Mouse (Mus musculus) forebrain, embryonic 10.5 days (tissue): ENCODE results near the gene Clspn. TPM values are rescaled to one million over a fixed set of nuclear protein-coding genes. Genes with fewer than 3 reads are reported as not detected.

Source experiments
- DNase-seq: peaks from one replicate; pipeline ENCODE4 v3.0.0-alpha.2; 2017; ENCODE audit warnings: low spot score; ENCODE audit errors: extremely low spot score
- H3K27ac ChIP-seq: fragments of 300-500 bp; sonication (generic); 2 replicates; pipeline ENCODE4 v1.5.1; 2016; ENCODE audit warnings: mild to moderate bottlenecking
- H3K27me3 ChIP-seq: fragments of 300-500 bp; sonication (generic); 2 replicates; pipeline ENCODE4 v1.6.1; 2016; ENCODE audit warnings: mild to moderate bottlenecking; ENCODE audit not compliant: poor library complexity, severe bottlenecking
- H3K36me3 ChIP-seq: fragments of 300-500 bp; sonication (generic); replicated peaks from 2 replicates; pipeline ENCODE4 v1.6.1; 2016; ENCODE audit warnings: mild to moderate bottlenecking, moderate library complexity
- H3K4me1 ChIP-seq: fragments of 300-500 bp; sonication (generic); 2 replicates; pipeline ENCODE4 v1.6.1; 2016
- H3K4me3 ChIP-seq: fragments of 300-500 bp; sonication (generic); 2 replicates; pipeline ENCODE4 v1.5.1; 2016; ENCODE audit warnings: mild to moderate bottlenecking, moderate library complexity
- H3K9me3 ChIP-seq: fragments of 300-500 bp; sonication (generic); 2 replicates; pipeline ENCODE4 v1.6.1; 2016; ENCODE audit warnings: mild to moderate bottlenecking, moderate library complexity
- WGBS: fragments of 180-500 bp; shearing (Covaris S2); methylation state at CpG from one replicate; pipeline ENCODE4 v1.1.7; 2016; 5-methylcytosine and 5-hydroxymethylcytosine counted together
- polyA plus RNA-seq: library from polyadenylated mRNA; unstranded; fragments of >200 nt; fragmentation: Nextera tagmentation; extraction: Ambion mirVana; gene quantifications from 2 replicates; pipeline ENCODE4 v1.2.1, GENCODE M21; 2016

The Clspn gene
- polyA plus RNA-seq, 1 experiment from 2014 or later = 65.9 TPM

DNA sequence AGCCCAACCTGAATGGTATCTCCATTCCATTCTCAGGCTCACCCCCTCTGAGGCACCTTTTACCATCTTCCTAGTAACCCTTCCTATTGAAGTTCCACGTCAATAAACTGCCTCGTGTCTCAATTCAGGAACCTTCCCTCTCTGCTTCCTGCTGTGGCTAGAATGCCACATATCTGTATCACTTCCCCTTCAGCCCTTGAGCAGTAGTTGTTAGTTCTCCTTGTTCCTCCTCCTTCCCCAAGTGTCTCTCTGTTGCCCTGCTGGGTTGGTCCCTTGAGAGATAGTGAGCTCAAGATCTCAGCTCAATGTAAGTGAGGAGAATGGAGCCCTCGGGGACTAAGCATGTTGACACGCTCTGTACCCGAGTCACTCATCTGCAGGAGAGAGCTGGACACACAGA, 19.9 kb upstream of the Clspn start:
- 78% methylated on average over 5 of the region's 5 CpGs for WGBS
- Histone ChIP-seq H3K27me3 (peaks cover 26% of the 10 kb centered on the region), H3K27ac (no peak overlapping the region), H3K36me3 (no peaks in the 10 kb centered on the region), H3K9me3 (no peaks in the 10 kb centered on the region), H3K4me3 (no peak overlapping the region), H3K4me1 (peaks cover 16% of the 10 kb centered on the region)
- DNase-seq = no peak

DNA sequence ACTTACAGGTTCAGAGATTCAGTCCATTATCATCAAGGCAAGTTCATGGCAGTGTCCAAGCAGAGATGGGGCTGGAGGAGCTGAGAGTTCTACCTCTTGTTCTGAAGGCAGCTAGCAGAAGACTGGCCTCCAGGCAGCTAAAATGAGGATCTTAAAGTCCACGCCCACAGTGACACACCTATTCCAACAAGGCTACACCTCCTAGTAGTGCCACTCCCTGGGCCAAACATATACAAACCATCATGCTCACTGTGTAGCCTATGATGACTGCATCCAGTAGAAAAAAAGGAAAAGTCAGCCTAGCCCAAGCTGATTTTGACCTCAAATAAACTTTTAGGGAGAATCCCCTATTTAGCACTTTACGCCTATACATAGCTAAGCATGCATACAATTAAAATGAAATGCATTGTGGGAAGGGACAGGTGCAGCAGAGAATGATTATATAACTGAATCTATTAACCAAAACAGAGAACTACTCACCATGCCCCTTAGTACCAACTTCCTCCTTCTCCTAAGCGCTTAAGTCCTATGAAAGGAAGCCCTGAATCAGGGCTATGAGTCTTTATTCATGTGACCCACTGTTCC, 16.2 kb upstream of the Clspn start:
- Histone ChIP-seq H3K27me3 (no peaks in the 10 kb centered on the region), H3K36me3 (no peaks in the 10 kb centered on the region), H3K4me1 (peaks cover 2% of the 10 kb centered on the region; the same call in 1 of the 2 replicates), H3K27ac (no peak overlapping the region), H3K4me3 (no peak overlapping the region), H3K9me3 (no peaks in the 10 kb centered on the region)
- WGBS = 84% methylated on average over 3 of the region's 3 CpGs
- DNase-seq = no peak

DNA sequence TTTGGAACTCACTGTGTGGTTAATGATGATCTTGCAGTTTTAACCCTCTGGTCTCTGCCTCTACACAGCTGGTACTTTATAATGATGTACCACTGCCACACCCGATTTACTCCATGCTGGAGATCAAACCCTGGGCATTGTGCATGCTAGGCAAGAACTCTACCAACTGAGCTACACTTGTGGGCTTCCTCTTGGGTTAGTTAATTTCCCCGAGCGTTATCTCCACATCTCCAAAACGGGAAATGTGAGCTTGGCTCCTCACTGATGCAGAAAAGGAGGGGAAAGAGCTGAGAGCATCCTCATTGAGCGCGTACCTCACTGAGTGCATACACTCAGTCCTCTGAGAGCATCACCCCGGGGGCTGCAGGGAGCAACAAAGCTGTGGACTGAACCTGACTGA, 13.9 kb upstream of the Clspn start:
- H3K4me3 ChIP-seq = no peak overlapping the region
- no peaks in the 10 kb centered on the region for H3K36me3 ChIP-seq
- H3K27ac ChIP-seq = no peak overlapping the region
- H3K9me3 ChIP-seq = no peaks in the 10 kb centered on the region
- peaks cover 2% of the 10 kb centered on the region; the same call in 1 of the 2 replicates for H3K4me1 ChIP-seq
- H3K27me3 ChIP-seq = no peaks in the 10 kb centered on the region
- 78% methylated on average over 7 of the region's 7 CpGs for WGBS
- DNase-seq = no peak

DNA sequence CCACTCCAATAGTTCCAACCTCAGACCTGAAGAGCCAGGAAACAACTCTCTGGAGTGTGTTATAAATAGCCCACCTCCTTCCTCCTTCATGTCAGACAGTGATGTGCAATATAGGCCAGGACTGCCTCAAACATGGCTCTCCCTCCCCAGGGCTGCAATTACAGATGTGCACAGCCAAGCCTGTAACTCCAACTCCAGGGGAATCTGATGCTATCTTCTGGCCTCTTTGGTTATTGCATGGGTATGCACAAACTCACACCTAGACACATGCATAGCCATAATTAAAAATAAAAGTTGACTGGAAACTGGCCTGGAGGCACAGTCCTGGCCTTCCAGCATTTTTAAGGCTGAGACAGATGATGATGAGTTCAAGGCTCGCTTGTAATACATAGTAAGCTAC, 11.7 kb upstream of the Clspn start:
- Histone ChIP-seq H3K27me3 (no peaks in the 10 kb centered on the region), H3K9me3 (no peaks in the 10 kb centered on the region; the same call in 1 of the 2 replicates), H3K27ac (no peak overlapping the region), H3K4me1 (peaks cover 2% of the 10 kb centered on the region; the same call in 1 of the 2 replicates), H3K4me3 (no peak overlapping the region), H3K36me3 (no peaks in the 10 kb centered on the region)
- 68% methylated on average over 1 of the region's 1 CpGs for WGBS
- no peak for DNase-seq

DNA sequence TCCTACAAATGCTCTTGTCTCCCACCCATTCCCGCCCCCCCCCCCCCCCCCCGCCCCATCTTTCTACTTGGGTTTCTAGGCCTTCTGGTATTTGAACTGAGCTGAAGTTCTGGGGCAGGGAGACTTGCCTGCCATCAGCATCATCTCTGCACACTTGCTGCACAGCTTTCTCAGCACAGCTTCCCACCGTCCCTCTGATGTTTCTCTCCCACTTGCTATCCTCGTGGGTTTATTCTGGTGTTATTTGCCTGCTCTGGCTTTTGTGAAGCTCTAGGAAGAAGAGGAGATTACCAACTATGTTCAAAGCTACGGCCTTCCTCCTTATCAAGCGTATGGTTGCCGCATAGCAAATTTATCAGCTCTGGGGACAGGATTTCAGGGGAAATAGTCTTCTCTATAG, 11.0 kb upstream of the Clspn start:
- Histone ChIP-seq H3K9me3 (no peaks in the 10 kb centered on the region; the same call in 1 of the 2 replicates), H3K27ac (no peak overlapping the region), H3K27me3 (no peaks in the 10 kb centered on the region), H3K36me3 (no peaks in the 10 kb centered on the region), H3K4me3 (no peak overlapping the region), H3K4me1 (peaks cover 2% of the 10 kb centered on the region; the same call in 1 of the 2 replicates)
- WGBS = 71% methylated on average over 7 of the region's 7 CpGs
- no peak for DNase-seq

DNA sequence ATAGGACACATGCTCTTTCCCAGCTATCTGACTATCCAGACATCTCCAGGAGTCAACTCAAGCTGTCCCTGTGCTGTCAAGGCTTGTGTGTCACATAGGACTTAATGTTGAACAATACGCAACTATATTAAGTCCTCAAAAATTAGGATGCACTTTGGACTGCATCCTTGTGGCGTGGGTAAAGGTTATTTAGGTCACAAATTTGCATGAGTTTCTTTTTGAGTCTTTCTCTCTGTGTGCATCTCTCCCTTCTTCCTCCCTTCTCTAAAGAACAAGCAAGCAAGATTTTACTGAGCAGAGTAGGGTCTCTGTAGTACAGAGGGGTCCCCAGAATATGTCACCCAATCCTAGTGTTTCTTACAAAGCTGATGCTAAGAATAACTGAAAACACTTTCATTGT, 10.6 kb upstream of the Clspn start:
- Histone ChIP-seq H3K27me3 (no peaks in the 10 kb centered on the region), H3K36me3 (no peaks in the 10 kb centered on the region), H3K4me1 (peaks cover 2% of the 10 kb centered on the region; the same call in 1 of the 2 replicates), H3K27ac (no peak overlapping the region), H3K4me3 (no peak overlapping the region), H3K9me3 (no peaks in the 10 kb centered on the region; the same call in 1 of the 2 replicates)
- no peak for DNase-seq
- WGBS = 83% methylated on average over 2 of the region's 2 CpGs

DNA sequence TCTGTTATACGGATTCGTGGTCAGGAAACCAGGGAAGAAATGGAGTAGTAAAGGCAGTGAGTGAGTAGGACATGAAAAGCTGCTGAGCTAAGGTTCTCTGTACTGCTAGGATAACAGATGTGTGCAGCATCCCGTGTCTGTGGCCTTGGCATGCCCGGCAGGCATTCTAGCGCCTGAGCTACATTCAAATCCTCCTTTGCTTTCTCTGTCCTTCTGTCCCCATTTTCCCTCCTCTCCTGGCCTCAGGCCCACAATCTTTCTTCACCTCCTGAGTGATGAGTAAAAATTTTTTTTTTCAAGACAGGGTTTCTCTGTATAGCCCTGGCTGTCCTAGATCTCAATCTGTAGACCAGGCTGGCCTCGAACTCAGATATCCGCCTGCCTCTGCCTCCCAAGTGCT, 4.6 kb upstream of the Clspn start:
- Histone ChIP-seq H3K36me3 (no peaks in the 10 kb centered on the region), H3K27me3 (no peaks in the 10 kb centered on the region), H3K9me3 (no peaks in the 10 kb centered on the region; the same call in 1 of the 2 replicates), H3K4me3 (no peak overlapping the region), H3K27ac (no peak overlapping the region), H3K4me1 (peaks cover 9% of the 10 kb centered on the region)
- DNase-seq = no peak
- WGBS = 85% methylated on average over 7 of the region's 7 CpGs

DNA sequence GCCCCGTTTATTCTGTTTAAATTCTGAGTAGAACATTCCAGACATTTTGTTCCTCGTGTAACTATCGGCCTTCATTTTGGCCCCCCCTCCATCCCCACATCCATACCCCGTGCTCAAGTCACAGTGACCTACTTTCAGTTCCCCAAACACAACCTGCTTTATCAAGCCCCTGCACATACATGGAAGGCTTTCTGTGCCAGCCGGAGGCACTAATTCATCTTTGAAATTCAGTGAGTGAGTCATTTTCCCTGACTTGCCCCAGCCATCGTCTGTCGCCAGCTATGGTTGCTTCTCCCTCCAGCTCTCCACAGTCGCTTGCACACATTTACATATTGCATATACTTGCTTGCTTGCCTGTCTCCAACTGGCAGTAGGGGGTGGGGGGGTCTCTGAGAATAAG, 3.6 kb upstream of the Clspn start:
- Histone ChIP-seq H3K27me3 (no peaks in the 10 kb centered on the region), H3K4me1 (peaks cover 14% of the 10 kb centered on the region), H3K27ac (no peak overlapping the region), H3K9me3 (no peaks in the 10 kb centered on the region; the same call in 1 of the 2 replicates), H3K36me3 (no peaks in the 10 kb centered on the region), H3K4me3 (no peak overlapping the region)
- no peak for DNase-seq
- 80% methylated on average over 8 of the region's 8 CpGs for WGBS

DNA sequence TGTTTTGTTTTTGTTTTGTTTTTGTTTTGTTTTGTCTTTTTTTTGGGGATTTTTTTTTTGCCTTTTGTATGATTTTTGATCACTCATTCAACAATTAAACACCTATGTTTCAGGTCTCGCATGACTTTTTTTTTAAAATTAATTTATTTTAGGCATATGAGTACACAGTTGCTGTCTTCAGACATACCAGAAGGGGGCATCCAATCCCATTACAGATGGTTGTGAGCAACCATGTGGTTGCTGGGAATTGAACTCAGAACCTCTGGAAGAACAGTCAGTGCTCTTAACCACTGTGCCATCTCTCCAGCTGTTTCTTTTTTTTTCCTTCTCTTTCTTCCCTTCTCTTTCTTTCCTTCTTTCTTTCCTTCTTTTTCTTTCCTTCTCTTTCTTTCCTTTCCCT, 3.0 kb upstream of the Clspn start:
- no peaks in the 10 kb centered on the region for H3K27me3 ChIP-seq
- H3K4me1 ChIP-seq = peaks cover 18% of the 10 kb centered on the region
- no peak overlapping the region for H3K27ac ChIP-seq
- H3K36me3 ChIP-seq = peaks cover 4% of the 10 kb centered on the region
- 92% methylated on average over 1 of the region's 1 CpGs for WGBS
- no peak overlapping the region for H3K4me3 ChIP-seq
- H3K9me3 ChIP-seq = no peaks in the 10 kb centered on the region; the same call in 1 of the 2 replicates
- DNase-seq = no peak

DNA sequence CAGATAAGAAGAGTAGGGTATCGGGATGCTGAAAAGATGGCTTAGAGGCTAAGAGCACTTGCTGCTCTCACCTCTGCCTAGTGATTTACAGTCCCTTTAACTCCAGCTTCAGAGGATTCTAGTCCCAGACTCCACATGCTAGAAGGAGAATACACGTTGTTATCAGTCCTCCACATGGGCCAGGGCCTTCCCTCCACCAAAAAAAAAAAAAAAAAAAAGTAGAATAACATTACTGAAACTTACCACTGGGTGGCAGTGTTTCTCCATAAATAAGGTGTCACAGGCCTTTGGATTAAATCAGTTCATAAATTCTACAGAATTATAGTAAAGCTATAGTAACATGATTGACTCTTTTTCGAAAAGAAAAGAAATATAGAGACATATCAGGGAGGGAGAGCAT, 2.3 kb upstream of the Clspn start:
- DNase-seq = no peak
- Histone ChIP-seq H3K9me3 (no peaks in the 10 kb centered on the region; the same call in 1 of the 2 replicates), H3K4me3 (no peak overlapping the region), H3K27me3 (no peaks in the 10 kb centered on the region), H3K36me3 (peaks cover 11% of the 10 kb centered on the region), H3K27ac (no peak overlapping the region), H3K4me1 (peaks cover 18% of the 10 kb centered on the region)
- WGBS = 30% methylated on average over 3 of the region's 3 CpGs

DNA sequence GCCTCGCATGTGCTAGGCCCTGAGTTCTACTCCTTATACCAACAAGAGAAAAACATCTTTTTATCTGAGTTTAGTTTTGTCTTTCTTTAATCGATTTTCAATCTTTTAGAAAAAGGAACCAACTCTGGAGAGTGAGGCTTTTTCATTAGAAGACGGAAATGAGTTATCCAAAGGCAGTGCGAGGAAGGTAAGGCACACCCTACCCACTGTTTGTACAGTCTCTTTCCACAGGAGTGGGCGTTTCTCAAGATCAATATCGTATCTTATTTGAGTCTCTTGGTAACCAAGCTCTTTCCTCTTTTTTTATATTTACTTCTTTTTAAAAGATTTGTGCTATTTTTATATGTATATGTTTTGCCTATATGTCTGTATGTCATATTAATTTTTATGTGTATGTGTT, 7.1 kb downstream of the Clspn start:
- H3K36me3 ChIP-seq = peaks cover 99% of the 10 kb centered on the region
- H3K9me3 ChIP-seq = no peaks in the 10 kb centered on the region
- no peaks in the 10 kb centered on the region for H3K4me1 ChIP-seq
- no peak for DNase-seq
- no peaks in the 10 kb centered on the region for H3K27me3 ChIP-seq
- H3K4me3 ChIP-seq = no peak overlapping the region
- H3K27ac ChIP-seq = no peak overlapping the region
- 94% methylated on average over 6 of the region's 6 CpGs for WGBS

DNA sequence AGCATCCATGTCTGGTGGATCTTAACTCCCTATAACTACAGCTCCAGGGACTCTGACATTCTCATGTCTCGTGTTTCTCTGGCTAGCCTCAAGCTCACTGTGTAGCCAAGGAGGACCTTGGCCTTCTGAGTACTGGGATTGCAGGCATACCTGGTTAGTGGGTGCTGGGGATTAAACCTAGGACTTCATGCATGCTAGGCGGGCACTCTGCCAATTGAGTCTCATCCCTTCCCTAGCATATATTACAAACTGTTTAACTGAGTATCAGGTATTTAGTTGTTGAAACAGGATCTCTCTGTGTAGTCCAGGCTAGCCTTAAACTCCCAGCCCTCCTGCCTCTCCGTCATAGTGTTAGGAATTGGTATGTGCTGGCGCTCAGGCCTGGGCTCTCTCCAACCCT, 10.5 kb downstream of the Clspn start:
- H3K4me1 ChIP-seq = no peaks in the 10 kb centered on the region
- 92% methylated on average over 4 of the region's 4 CpGs for WGBS
- H3K36me3 ChIP-seq = peaks cover 100% of the 10 kb centered on the region
- DNase-seq = no peak
- H3K27ac ChIP-seq = no peak overlapping the region
- H3K27me3 ChIP-seq = no peaks in the 10 kb centered on the region
- H3K4me3 ChIP-seq = no peak overlapping the region
- no peaks in the 10 kb centered on the region for H3K9me3 ChIP-seq

DNA sequence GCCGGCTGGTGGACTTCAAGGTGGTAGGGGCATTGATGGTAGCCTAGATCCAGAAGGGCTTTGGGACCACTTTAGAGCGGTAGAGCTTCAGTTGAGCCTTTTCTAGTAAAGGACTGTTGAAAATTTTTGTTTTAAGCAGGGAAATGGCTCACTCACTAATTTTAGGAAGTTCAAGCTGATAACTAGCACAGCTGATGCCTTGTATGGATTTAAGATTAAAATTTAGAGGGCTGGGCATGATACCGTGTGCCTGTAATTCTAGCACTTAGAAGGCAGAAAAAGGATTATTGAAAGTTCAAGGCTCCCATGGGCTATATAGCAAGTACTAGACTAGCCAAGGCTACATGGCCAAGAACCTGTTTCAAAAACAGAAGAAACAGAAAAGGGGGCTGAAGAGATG, 13.0 kb downstream of the Clspn start:
- Histone ChIP-seq H3K36me3 (peaks cover 100% of the 10 kb centered on the region), H3K27me3 (no peaks in the 10 kb centered on the region), H3K27ac (no peak overlapping the region), H3K4me1 (no peaks in the 10 kb centered on the region), H3K9me3 (peaks cover 11% of the 10 kb centered on the region; the same call in 1 of the 2 replicates), H3K4me3 (no peak overlapping the region)
- no peak for DNase-seq
- 93% methylated on average over 3 of the region's 3 CpGs for WGBS

DNA sequence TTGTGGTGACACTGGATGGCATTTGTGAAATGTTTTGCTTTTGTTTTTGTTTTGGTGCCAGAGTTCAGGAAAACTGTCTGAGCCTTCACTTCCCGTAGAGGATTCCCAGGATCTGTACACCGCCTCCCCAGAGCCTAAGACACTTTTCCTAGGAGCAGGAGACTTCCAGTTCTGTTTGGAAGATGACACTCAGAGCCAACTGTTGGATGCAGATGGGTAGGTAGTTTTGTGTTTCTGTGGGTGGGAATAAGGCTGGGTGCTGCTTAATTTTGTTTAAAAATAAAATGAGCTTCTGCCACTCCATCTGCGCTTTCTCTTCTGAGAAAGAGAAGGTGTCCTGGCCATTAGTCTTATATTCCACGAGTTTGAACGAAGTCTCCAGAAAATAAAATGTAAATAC, 19.5 kb downstream of the Clspn start:
- H3K36me3 ChIP-seq = peaks cover 100% of the 10 kb centered on the region
- DNase-seq = no peak
- peaks cover 12% of the 10 kb centered on the region; the same call in 1 of the 2 replicates for H3K9me3 ChIP-seq
- no peaks in the 10 kb centered on the region for H3K4me1 ChIP-seq
- WGBS = 98% methylated on average over 5 of the region's 5 CpGs
- no peak overlapping the region for H3K4me3 ChIP-seq
- H3K27ac ChIP-seq = no peak overlapping the region
- H3K27me3 ChIP-seq = no peaks in the 10 kb centered on the region
